Mouse (Mus musculus): Measurements from ENCODE around the gene Klf13.

The Klf13 gene

GRCm38 (mm10) chr7:63938914-63939396, at the start of gene Klf13:
Gene Klf13, minus strand, starts transcription at chr7:63938915.
- peak; percentile 98 for DNase-seq

GRCm38 (mm10) chr7:63988391-63988790, 49.7 kb upstream of the Klf13 start:
- DNase-seq, result no peak

GRCm38 (mm10) chr7:63986407-63987182, 47.9 kb upstream of the Klf13 start:
- DNase-seq, result peak; percentile 70

GRCm38 (mm10) chr7:63985696-63986406, 47.1 kb upstream of the Klf13 start:
- DNase-seq, result no peak

- DNase-seq, result no peak
Observed at GRCm38 (mm10) chr7:63985266-63985665, 46.6 kb upstream of the Klf13 start.

- DNase-seq, result no peak
Observed at GRCm38 (mm10) chr7:63984329-63984728, 45.6 kb upstream of the Klf13 start.

- no peak for DNase-seq
Observed at GRCm38 (mm10) chr7:63977631-63978030, 38.9 kb upstream of the Klf13 start.

- no peak for DNase-seq
Observed at GRCm38 (mm10) chr7:63970986-63971385, 32.3 kb upstream of the Klf13 start.

GRCm38 (mm10) chr7:63969941-63970340, 31.2 kb upstream of the Klf13 start:
- DNase-seq, result no peak

GRCm38 (mm10) chr7:63965635-63966418, 27.1 kb upstream of the Klf13 start:
- no peak for DNase-seq

GRCm38 (mm10) chr7:63965135-63965534, 26.4 kb upstream of the Klf13 start:
- peak; percentile 29 for DNase-seq

- no peak for DNase-seq
Observed at GRCm38 (mm10) chr7:63964121-63964520, 25.4 kb upstream of the Klf13 start.

- DNase-seq, result no peak
Observed at GRCm38 (mm10) chr7:63963632-63964031, 24.9 kb upstream of the Klf13 start.

GRCm38 (mm10) chr7:63957872-63958640, 19.3 kb upstream of the Klf13 start:
- no peak for DNase-seq

GRCm38 (mm10) chr7:63956981-63957713, 18.4 kb upstream of the Klf13 start:
- DNase-seq, result no peak

- no peak for DNase-seq
Observed at GRCm38 (mm10) chr7:63956138-63956823, 17.6 kb upstream of the Klf13 start.

GRCm38 (mm10) chr7:63955440-63955839, 16.7 kb upstream of the Klf13 start:
- no peak for DNase-seq

- no peak for DNase-seq
Observed at GRCm38 (mm10) chr7:63952077-63952898, 13.6 kb upstream of the Klf13 start.

- no peak for DNase-seq
Observed at GRCm38 (mm10) chr7:63950931-63951607, 12.4 kb upstream of the Klf13 start.

- no peak for DNase-seq
Observed at GRCm38 (mm10) chr7:63949176-63949575, 10.5 kb upstream of the Klf13 start.
